Mouse (Mus musculus): ENCODE results near the gene Ankrd60. TPM values are rescaled to one million over a fixed set of nuclear protein-coding genes. Genes with fewer than 3 reads are reported as not detected.

The Ankrd60 gene
- polyA plus RNA-seq, 1 experiment from 2014 or later: not detected

DNA sequence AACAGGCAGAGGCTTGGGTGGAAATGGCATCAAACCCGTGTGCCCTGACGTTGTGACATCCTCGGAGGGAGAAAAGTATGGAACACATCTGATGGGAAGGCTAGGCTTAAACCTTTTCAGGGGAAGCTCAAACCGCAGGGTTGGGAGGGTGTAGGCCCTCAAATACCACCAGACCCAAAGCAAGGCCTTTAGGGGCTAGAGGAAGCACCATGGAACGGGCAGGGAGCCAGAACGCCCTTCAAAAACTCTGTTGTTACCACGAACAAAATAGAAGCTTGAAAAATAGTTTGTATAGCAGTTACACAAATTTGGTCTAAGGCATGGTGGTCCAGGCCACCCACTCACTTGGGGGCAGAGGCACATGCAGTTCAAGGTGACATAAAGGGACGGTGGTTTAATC, 430 bp upstream of the Ankrd60 start:
- peak overlapping the region; percentile 47 for H3K4me3 ChIP-seq (ENCODE audit: low read depth, low read length)
- peak overlapping the region; percentile 57 for H3K9ac ChIP-seq (replicated peaks; ENCODE audit: low read length)
- no peaks in the 10 kb centered on the region for H3K27me3 ChIP-seq (ENCODE audit: control insufficient read depth, insufficient read depth, low read length)
- ATAC-seq (replicated peaks; ENCODE audit: insufficient number of reproducible peaks, low FRiP score, low TSS enrichment, low read depth): no peak
- 31% methylated on average over 8 of the region's 8 CpGs for WGBS
- no peak for DNase-seq (ENCODE audit: low spot score)
- peak overlapping the region; percentile 97 for H3K4me2 ChIP-seq (ENCODE audit: low read depth, low read length)
- H3K4me1 ChIP-seq (ENCODE audit: control insufficient read depth, insufficient read depth, low read length): peaks cover 2% of the 10 kb centered on the region; the same call in 1 of the 2 replicates
- no peaks in the 10 kb centered on the region for H3K36me3 ChIP-seq (replicated peaks; ENCODE audit: control insufficient read depth, insufficient read depth, low read depth, low read length)
- H3K27ac ChIP-seq (replicated peaks; ENCODE audit: low read depth, low read length): no peak overlapping the region
- no peaks in the 10 kb centered on the region for H3K9me3 ChIP-seq (replicated peaks; ENCODE audit: control insufficient read depth, low read length)

DNA sequence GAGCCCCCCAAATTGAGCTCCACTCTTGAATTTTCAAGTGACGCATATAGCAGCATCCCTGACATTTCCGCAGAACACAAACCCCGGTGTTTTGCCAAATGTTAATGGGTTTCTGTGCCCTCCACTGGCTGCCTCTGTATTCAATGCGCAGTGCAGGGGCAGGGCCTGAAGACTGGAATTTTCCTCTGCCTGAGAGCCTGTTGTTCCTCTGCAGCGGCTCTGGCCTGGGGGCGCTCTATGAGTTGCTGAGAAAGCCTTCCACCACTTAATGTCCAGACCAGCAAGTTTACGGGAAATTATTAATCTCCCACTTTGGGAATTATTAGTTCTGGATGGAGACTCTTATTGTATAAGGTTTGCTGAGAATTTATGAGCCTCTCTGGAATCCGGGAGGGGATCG, 14.0 kb downstream of the Ankrd60 start:
- Histone ChIP-seq H3K27ac (replicated peaks; ENCODE audit: low read depth, low read length) (no peak overlapping the region), H3K4me1 (ENCODE audit: control insufficient read depth, insufficient read depth, low read length) (no peaks in the 10 kb centered on the region)
- peak; percentile 37 for DNase-seq (ENCODE audit: low spot score)

DNA sequence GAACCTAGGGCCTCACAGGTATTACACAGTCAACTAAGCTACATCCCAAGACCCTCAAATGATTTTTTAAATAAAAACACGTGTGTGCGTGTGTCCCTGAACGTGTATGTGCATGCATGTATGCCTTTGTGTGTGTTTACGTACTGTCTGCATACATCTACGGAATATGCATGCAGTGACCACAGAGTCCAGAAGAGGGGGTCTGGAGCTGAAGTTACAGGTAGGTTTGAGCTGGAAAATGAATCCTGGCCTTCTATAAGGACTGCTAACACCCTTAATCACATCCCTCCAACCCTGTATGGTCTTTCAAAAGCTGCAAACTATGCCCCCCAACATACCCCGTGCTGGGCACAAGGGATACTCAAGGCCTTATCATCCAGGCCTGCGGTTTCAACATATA, 14.8 kb downstream of the Ankrd60 start:
- H3K4me3 ChIP-seq (ENCODE audit: low read depth, low read length): no peak overlapping the region
- H3K27ac ChIP-seq (replicated peaks; ENCODE audit: low read depth, low read length): no peak overlapping the region
- H3K9me3 ChIP-seq (replicated peaks; ENCODE audit: control insufficient read depth, low read length): no peaks in the 10 kb centered on the region
- DNase-seq (ENCODE audit: low spot score) (peak; percentile 47), ATAC-seq (replicated peaks; ENCODE audit: insufficient number of reproducible peaks, low FRiP score, low TSS enrichment, low read depth) (no peak)
- H3K27me3 ChIP-seq (ENCODE audit: control insufficient read depth, insufficient read depth, low read length): no peaks in the 10 kb centered on the region
- H3K4me1 ChIP-seq (ENCODE audit: control insufficient read depth, insufficient read depth, low read length): no peaks in the 10 kb centered on the region
- 72% methylated on average over 7 of the region's 7 CpGs for WGBS
- H3K9ac ChIP-seq (replicated peaks; ENCODE audit: low read length): no peak overlapping the region
- H3K4me2 ChIP-seq (ENCODE audit: low read depth, low read length): no peak overlapping the region
- H3K36me3 ChIP-seq (replicated peaks; ENCODE audit: control insufficient read depth, insufficient read depth, low read depth, low read length): no peaks in the 10 kb centered on the region

More for the DNA sequence above, 14.0 kb downstream of the Ankrd60 start:
- Histone ChIP-seq H3K9me3 (replicated peaks; ENCODE audit: control insufficient read depth, low read length) (no peaks in the 10 kb centered on the region), H3K9ac (replicated peaks; ENCODE audit: low read length) (no peak overlapping the region), H3K4me2 (ENCODE audit: low read depth, low read length) (no peak overlapping the region), H3K27me3 (ENCODE audit: control insufficient read depth, insufficient read depth, low read length) (no peaks in the 10 kb centered on the region), H3K4me3 (ENCODE audit: low read depth, low read length) (no peak overlapping the region), H3K36me3 (replicated peaks; ENCODE audit: control insufficient read depth, insufficient read depth, low read depth, low read length) (no peaks in the 10 kb centered on the region)
- WGBS: 58% methylated on average over 9 of the region's 9 CpGs
- ATAC-seq (replicated peaks; ENCODE audit: insufficient number of reproducible peaks, low FRiP score, low TSS enrichment, low read depth): no peak

DNA sequence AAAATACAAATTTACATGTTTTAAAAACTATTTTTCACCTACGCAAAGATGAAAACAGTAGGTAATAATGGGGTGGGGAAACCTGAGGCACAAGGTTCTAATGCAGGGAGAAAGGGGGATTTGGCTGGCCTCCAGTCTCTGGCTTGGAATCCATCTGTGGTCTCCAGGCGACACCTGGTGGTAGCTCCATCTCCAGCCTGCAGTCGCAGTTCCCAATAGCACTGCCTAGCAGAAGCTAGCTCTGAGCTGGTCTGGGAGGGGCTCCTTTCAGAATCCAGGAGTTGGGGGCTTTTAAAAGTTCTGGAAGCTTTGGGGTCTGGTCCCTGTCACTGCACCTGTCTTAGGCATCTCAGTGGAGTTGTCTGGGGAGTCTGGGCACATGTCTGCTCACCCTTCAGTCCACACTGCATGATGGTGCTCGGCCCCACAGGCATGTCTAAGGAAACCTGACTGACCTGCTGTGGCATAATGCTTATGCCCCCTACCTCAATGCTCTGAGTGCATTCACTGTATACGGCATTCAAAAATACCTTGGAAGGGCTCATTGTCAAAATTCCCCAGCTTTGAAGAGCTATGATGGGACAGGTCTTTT, 16.2 kb downstream of the Ankrd60 start:
- Histone ChIP-seq H3K36me3 (replicated peaks; ENCODE audit: control insufficient read depth, insufficient read depth, low read depth, low read length) (no peaks in the 10 kb centered on the region), H3K27me3 (ENCODE audit: control insufficient read depth, insufficient read depth, low read length) (no peaks in the 10 kb centered on the region), H3K4me1 (ENCODE audit: control insufficient read depth, insufficient read depth, low read length) (no peaks in the 10 kb centered on the region), H3K4me2 (ENCODE audit: low read depth, low read length) (no peak overlapping the region), H3K27ac (replicated peaks; ENCODE audit: low read depth, low read length) (no peak overlapping the region), H3K9ac (replicated peaks; ENCODE audit: low read length) (no peak overlapping the region), H3K4me3 (ENCODE audit: low read depth, low read length) (no peak overlapping the region), H3K9me3 (replicated peaks; ENCODE audit: control insufficient read depth, low read length) (no peaks in the 10 kb centered on the region)
- DNase-seq (ENCODE audit: low spot score): peak; percentile 80
- ATAC-seq (replicated peaks; ENCODE audit: insufficient number of reproducible peaks, low FRiP score, low TSS enrichment, low read depth): no peak
- 44% methylated on average over 5 of the region's 5 CpGs for WGBS

DNA sequence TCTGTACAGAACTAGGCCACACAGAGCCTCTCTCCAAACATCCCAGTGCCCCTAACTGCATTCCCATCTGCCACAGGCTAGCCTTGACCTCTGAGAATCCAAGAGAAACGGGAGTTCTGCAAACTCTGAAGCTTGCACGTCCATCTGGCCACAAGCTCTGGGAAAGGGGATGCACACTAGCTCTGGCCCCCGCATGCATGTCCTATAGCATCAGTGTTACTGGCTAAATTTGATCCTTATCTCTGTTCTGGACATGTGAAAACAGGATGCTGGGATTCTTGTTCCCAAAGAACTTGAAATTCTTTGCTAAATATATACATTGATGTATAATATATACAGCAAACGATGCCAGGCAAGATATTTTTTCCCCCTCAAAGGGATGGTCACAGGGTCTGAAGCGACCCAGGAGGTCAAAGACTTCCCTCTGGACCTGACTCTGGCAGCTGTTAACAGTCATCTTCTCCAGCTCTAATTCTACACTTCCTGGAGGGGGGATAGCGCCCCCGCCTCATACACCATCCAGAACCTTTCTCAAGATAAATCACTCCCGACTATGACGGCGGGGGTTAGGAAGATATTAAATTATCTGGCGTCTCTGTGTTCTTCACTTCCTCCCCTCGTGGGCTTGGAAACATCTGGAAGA, 19.3 kb downstream of the Ankrd60 start:
- no peaks in the 10 kb centered on the region for H3K27me3 ChIP-seq (ENCODE audit: control insufficient read depth, insufficient read depth, low read length)
- no peak for ATAC-seq (replicated peaks; ENCODE audit: insufficient number of reproducible peaks, low FRiP score, low TSS enrichment, low read depth)
- H3K4me2 ChIP-seq (ENCODE audit: low read depth, low read length): no peak overlapping the region
- no peaks in the 10 kb centered on the region for H3K4me1 ChIP-seq (ENCODE audit: control insufficient read depth, insufficient read depth, low read length)
- H3K27ac ChIP-seq (replicated peaks; ENCODE audit: low read depth, low read length): no peak overlapping the region
- 52% methylated on average over 12 of the region's 12 CpGs for WGBS
- H3K36me3 ChIP-seq (replicated peaks; ENCODE audit: control insufficient read depth, insufficient read depth, low read depth, low read length): no peaks in the 10 kb centered on the region
- no peak for DNase-seq (ENCODE audit: low spot score)
- H3K9ac ChIP-seq (replicated peaks; ENCODE audit: low read length): no peak overlapping the region
- no peak overlapping the region for H3K4me3 ChIP-seq (ENCODE audit: low read depth, low read length)
- H3K9me3 ChIP-seq (replicated peaks; ENCODE audit: control insufficient read depth, low read length): no peaks in the 10 kb centered on the region

DNA sequence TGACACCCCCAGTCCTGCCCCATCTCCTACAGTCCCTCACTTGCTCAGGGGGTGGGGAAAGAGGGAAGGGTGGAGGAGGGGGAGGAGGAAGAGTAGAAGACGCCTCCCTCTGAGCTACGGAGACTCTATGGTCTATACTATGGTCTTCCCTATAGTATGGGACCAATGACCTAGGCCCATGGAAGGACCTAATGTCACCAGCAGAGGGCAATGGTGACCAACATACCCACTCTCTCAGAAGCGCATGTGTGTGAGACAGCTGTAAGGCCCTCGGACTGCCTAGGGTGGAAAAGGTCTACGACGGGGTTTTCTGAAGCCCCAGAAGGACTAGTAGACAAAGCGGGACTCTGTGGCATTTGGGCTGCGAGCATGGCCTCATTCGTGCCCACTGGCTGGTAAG, 24.3 kb downstream of the Ankrd60 start:
- H3K9ac ChIP-seq (replicated peaks; ENCODE audit: low read length): no peak overlapping the region
- DNase-seq (ENCODE audit: low spot score) (peak; percentile 58), ATAC-seq (replicated peaks; ENCODE audit: insufficient number of reproducible peaks, low FRiP score, low TSS enrichment, low read depth) (peak; percentile 61)
- WGBS: 39% methylated on average over 9 of the region's 9 CpGs
- H3K27ac ChIP-seq (replicated peaks; ENCODE audit: low read depth, low read length): no peak overlapping the region
- H3K4me3 ChIP-seq (ENCODE audit: low read depth, low read length): no peak overlapping the region
- no peaks in the 10 kb centered on the region for H3K9me3 ChIP-seq (replicated peaks; ENCODE audit: control insufficient read depth, low read length)
- H3K27me3 ChIP-seq (ENCODE audit: control insufficient read depth, insufficient read depth, low read length): no peaks in the 10 kb centered on the region
- no peaks in the 10 kb centered on the region for H3K4me1 ChIP-seq (ENCODE audit: control insufficient read depth, insufficient read depth, low read length)
- no peaks in the 10 kb centered on the region for H3K36me3 ChIP-seq (replicated peaks; ENCODE audit: control insufficient read depth, insufficient read depth, low read depth, low read length)
- no peak overlapping the region for H3K4me2 ChIP-seq (ENCODE audit: low read depth, low read length)

DNA sequence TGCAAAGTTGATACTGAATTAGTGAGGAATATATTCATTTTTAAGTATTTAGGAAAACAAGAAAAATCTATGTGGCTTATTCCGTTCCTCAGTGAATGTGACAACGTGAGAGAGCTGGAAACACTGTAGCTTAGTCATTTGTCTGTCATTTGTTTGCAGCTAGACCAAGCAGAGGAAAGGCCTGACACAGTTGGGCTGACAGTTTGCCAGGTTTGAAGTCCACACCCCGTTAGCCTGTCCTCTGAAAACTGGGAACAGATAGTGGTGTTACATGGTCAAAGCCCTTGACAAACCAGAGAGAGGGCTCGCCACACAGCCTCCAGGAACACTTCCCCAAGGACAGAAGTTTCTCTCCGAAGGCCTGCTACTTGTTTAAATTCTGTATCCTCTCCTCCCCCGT, 27.5 kb downstream of the Ankrd60 start:
- H3K27ac ChIP-seq (replicated peaks; ENCODE audit: low read depth, low read length): no peak overlapping the region
- H3K4me3 ChIP-seq (ENCODE audit: low read depth, low read length): no peak overlapping the region
- H3K9ac ChIP-seq (replicated peaks; ENCODE audit: low read length): no peak overlapping the region
- 73% methylated on average over 6 of the region's 6 CpGs for WGBS
- no peak overlapping the region for H3K4me2 ChIP-seq (ENCODE audit: low read depth, low read length)
- H3K9me3 ChIP-seq (replicated peaks; ENCODE audit: control insufficient read depth, low read length): no peaks in the 10 kb centered on the region
- H3K27me3 ChIP-seq (ENCODE audit: control insufficient read depth, insufficient read depth, low read length): no peaks in the 10 kb centered on the region
- ATAC-seq (replicated peaks; ENCODE audit: insufficient number of reproducible peaks, low FRiP score, low TSS enrichment, low read depth) (no peak), DNase-seq (ENCODE audit: low spot score) (no peak)
- H3K36me3 ChIP-seq (replicated peaks; ENCODE audit: control insufficient read depth, insufficient read depth, low read depth, low read length): no peaks in the 10 kb centered on the region
- no peaks in the 10 kb centered on the region for H3K4me1 ChIP-seq (ENCODE audit: control insufficient read depth, insufficient read depth, low read length)

DNA sequence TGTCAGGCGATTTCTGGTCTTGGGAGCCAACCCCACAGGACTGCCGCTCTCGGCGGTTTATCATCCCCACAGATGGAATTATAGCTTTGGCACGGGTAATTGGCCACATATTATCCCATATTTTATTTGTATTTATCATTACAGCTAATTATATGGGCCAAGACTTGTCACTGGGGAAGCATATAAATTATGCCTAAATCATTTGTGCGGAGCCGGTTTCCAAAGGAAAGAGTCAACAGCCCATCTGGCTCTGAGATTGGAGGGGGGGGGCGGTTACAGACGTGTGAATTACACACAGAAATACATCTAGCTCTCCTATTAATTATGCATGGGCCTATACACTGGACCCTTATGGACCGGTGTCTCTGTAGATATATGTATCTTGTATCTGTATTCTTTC, 28.9 kb downstream of the Ankrd60 start:
- no peak for DNase-seq (ENCODE audit: low spot score)
- no peak for ATAC-seq (replicated peaks; ENCODE audit: insufficient number of reproducible peaks, low FRiP score, low TSS enrichment, low read depth)
- WGBS: 88% methylated on average over 10 of the region's 10 CpGs
- no peak overlapping the region for H3K9ac ChIP-seq (replicated peaks; ENCODE audit: low read length)
- H3K4me1 ChIP-seq (ENCODE audit: control insufficient read depth, insufficient read depth, low read length): no peaks in the 10 kb centered on the region
- no peaks in the 10 kb centered on the region for H3K9me3 ChIP-seq (replicated peaks; ENCODE audit: control insufficient read depth, low read length)
- H3K4me3 ChIP-seq (ENCODE audit: low read depth, low read length): no peak overlapping the region
- H3K4me2 ChIP-seq (ENCODE audit: low read depth, low read length): no peak overlapping the region
- H3K27me3 ChIP-seq (ENCODE audit: control insufficient read depth, insufficient read depth, low read length): no peaks in the 10 kb centered on the region
- no peaks in the 10 kb centered on the region for H3K36me3 ChIP-seq (replicated peaks; ENCODE audit: control insufficient read depth, insufficient read depth, low read depth, low read length)
- no peak overlapping the region for H3K27ac ChIP-seq (replicated peaks; ENCODE audit: low read depth, low read length)
